Mouse (Mus musculus) spleen, adult 2 months (tissue): ENCODE data around the gene Gm10354.
"Not testable (repeated sequence)": the region's sequence is repeated elsewhere in the genome, so short reads cannot be mapped to it uniquely, and the experiment has no call there.

ENCODE experiments used
- CTCF ChIP-seq: fragments of 200-500 bp; IDR thresholded peaks from 2 replicates; pipeline ENCODE4 v1.5.1; 2011; ENCODE audit warnings: mild to moderate bottlenecking, inconsistent platforms; ENCODE audit not compliant: insufficient read depth, insufficient read length, insufficient replicate concordance; ENCODE audit errors: extremely low read depth
- POLR2A ChIP-seq: fragments of 200-500 bp; IDR thresholded peaks from 2 replicates; pipeline ENCODE4 v1.6.1; 2011; ENCODE audit warnings: low read depth, low read length, inconsistent platforms

DNA sequence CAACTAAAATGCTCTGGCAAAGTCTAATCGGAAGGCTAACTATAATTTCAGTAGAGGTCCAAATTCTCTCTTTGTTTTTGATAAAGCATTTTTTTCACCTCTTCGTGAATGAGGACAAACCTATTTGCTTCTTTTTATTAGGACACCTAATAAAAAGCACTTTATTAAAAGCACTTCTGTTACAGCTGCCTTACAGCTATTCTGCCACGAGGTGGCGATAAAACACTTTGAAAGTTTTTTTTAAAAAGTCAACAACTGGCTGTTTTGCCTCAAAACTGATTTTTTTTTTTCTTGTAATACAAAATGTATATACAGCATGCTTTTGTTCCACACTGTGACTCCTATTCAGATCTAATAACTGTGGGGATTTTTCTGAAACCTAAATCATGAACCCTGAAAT, 51.7 kb downstream of the Gm10354 start:
- not testable (repeated sequence) for TF ChIP-seq CTCF, POLR2A
